Mouse (Mus musculus) forebrain, embryonic 13.5 days (tissue): ENCODE results near the gene Fads6. TPM values are rescaled to one million over a fixed set of nuclear protein-coding genes. Genes with fewer than 3 reads are reported as not detected.
A peak's percentile ranks its signal among the peaks of the same experiment; 100 is the strongest.

Experiments used
- ATAC-seq: fragments of 200-750 bp; cut with Nextera tagmentation; 2 replicates; pipeline ENCODE4 v1.8.0; 2017
- H3K27ac ChIP-seq: fragments of 300-500 bp; sonication (generic); 2 replicates; pipeline ENCODE4 v1.5.1; 2015; ENCODE audit warnings: inconsistent platforms, mild to moderate bottlenecking, moderate library complexity
- H3K27me3 ChIP-seq: fragments of 300-500 bp; sonication (generic); 2 replicates; pipeline ENCODE4 v1.6.1; 2015; ENCODE audit warnings: mild to moderate bottlenecking, inconsistent platforms
- H3K36me3 ChIP-seq: fragments of 300-500 bp; sonication (generic); 2 replicates; pipeline ENCODE4 v1.6.1; 2015; ENCODE audit warnings: mild to moderate bottlenecking, inconsistent platforms; ENCODE audit not compliant: poor library complexity, severe bottlenecking
- H3K4me1 ChIP-seq: fragments of 300-500 bp; sonication (generic); 2 replicates; pipeline ENCODE4 v1.6.1; 2015; ENCODE audit warnings: inconsistent platforms
- H3K4me2 ChIP-seq: fragments of 300-500 bp; sonication (generic); 2 replicates; pipeline ENCODE4 v1.6.1; 2015; ENCODE audit warnings: inconsistent platforms, mild to moderate bottlenecking, moderate library complexity
- H3K4me3 ChIP-seq: fragments of 300-500 bp; sonication (generic); 2 replicates; pipeline ENCODE4 v1.5.1; 2015; ENCODE audit warnings: mild to moderate bottlenecking, inconsistent platforms
- H3K9ac ChIP-seq: fragments of 300-500 bp; sonication (generic); 2 replicates; pipeline ENCODE4 v1.6.1; 2015; ENCODE audit warnings: mild to moderate bottlenecking, inconsistent platforms
- H3K9me3 ChIP-seq: fragments of 300-500 bp; sonication (generic); replicated peaks from 2 replicates; pipeline ENCODE4 v1.6.1; 2016; ENCODE audit warnings: inconsistent platforms
- WGBS: fragments of 180-500 bp; shearing (Covaris S2); methylation state at CpG from one replicate; pipeline ENCODE4 v1.1.7; 2015; 5-methylcytosine and 5-hydroxymethylcytosine counted together
- polyA plus RNA-seq: library from polyadenylated mRNA; unstranded; fragments of >200 nt; fragmentation: Nextera tagmentation; extraction: Ambion mirVana; gene quantifications from 2 replicates; pipeline ENCODE4 v1.2.1, GENCODE M21; 2015

Gene Fads6
- polyA plus RNA-seq, 1 experiment from 2014 or later = 0.23 TPM

GRCm38 (mm10) chr11:115285282-115285681, 12.2 kb downstream of the Fads6 start:
- H3K9ac ChIP-seq = no peak overlapping the region
- peaks cover 9% of the 10 kb centered on the region; the same call in 1 of the 2 replicates for H3K4me1 ChIP-seq
- no peak for ATAC-seq
- H3K4me2 ChIP-seq = no peak overlapping the region
- H3K4me3 ChIP-seq = no peak overlapping the region
- WGBS = 88% methylated on average over 4 of the region's 4 CpGs
- H3K9me3 ChIP-seq = no peaks in the 10 kb centered on the region
- no peaks in the 10 kb centered on the region for H3K36me3 ChIP-seq
- no peaks in the 10 kb centered on the region for H3K27me3 ChIP-seq
- no peak overlapping the region for H3K27ac ChIP-seq

- WGBS = 89% methylated on average over 12 of the region's 12 CpGs
- Histone ChIP-seq H3K4me1 (peaks cover 9% of the 10 kb centered on the region; the same call in 1 of the 2 replicates), H3K27me3 (no peaks in the 10 kb centered on the region), H3K4me2 (no peak overlapping the region), H3K9me3 (no peaks in the 10 kb centered on the region), H3K4me3 (no peak overlapping the region), H3K27ac (no peak overlapping the region), H3K9ac (no peak overlapping the region), H3K36me3 (no peaks in the 10 kb centered on the region)
- ATAC-seq = no peak
Measured at GRCm38 (mm10) chr11:115283891-115284620, 13.4 kb downstream of the Fads6 start.

GRCm38 (mm10) chr11:115283486-115283765, 14.0 kb downstream of the Fads6 start:
- 69% methylated on average over 9 of the region's 9 CpGs for WGBS
- no peaks in the 10 kb centered on the region for H3K9me3 ChIP-seq
- H3K9ac ChIP-seq = no peak overlapping the region
- no peaks in the 10 kb centered on the region for H3K27me3 ChIP-seq
- H3K36me3 ChIP-seq = no peaks in the 10 kb centered on the region
- ATAC-seq = no peak
- no peak overlapping the region for H3K4me2 ChIP-seq
- no peak overlapping the region for H3K4me3 ChIP-seq
- H3K27ac ChIP-seq = no peak overlapping the region
- peaks cover 9% of the 10 kb centered on the region; the same call in 1 of the 2 replicates for H3K4me1 ChIP-seq

GRCm38 (mm10) chr11:115282723-115283485, 14.6 kb downstream of the Fads6 start:
- Histone ChIP-seq H3K27ac (no peak overlapping the region), H3K4me3 (no peak overlapping the region), H3K9me3 (no peaks in the 10 kb centered on the region), H3K9ac (no peak overlapping the region), H3K36me3 (no peaks in the 10 kb centered on the region), H3K27me3 (no peaks in the 10 kb centered on the region), H3K4me2 (no peak overlapping the region), H3K4me1 (peaks cover 13% of the 10 kb centered on the region)
- no peak for ATAC-seq
- WGBS = 85% methylated on average over 8 of the region's 8 CpGs

GRCm38 (mm10) chr11:115282295-115282694, 15.2 kb downstream of the Fads6 start:
- Histone ChIP-seq H3K27ac (no peak overlapping the region), H3K36me3 (no peaks in the 10 kb centered on the region), H3K4me3 (no peak overlapping the region), H3K9ac (no peak overlapping the region), H3K4me2 (no peak overlapping the region), H3K27me3 (no peaks in the 10 kb centered on the region), H3K4me1 (peaks cover 17% of the 10 kb centered on the region), H3K9me3 (no peaks in the 10 kb centered on the region)
- 81% methylated on average over 8 of the region's 8 CpGs for WGBS
- no peak for ATAC-seq

- Histone ChIP-seq H3K36me3 (no peaks in the 10 kb centered on the region), H3K9ac (no peak overlapping the region), H3K27ac (no peak overlapping the region), H3K9me3 (no peaks in the 10 kb centered on the region), H3K27me3 (no peaks in the 10 kb centered on the region), H3K4me1 (peaks cover 26% of the 10 kb centered on the region), H3K4me2 (no peak overlapping the region), H3K4me3 (no peak overlapping the region)
- no peak for ATAC-seq
- WGBS = 63% methylated on average over 1 of the region's 1 CpGs
Measured at GRCm38 (mm10) chr11:115279726-115280125, 17.7 kb downstream of the Fads6 start.

- ATAC-seq = no peak
- Histone ChIP-seq H3K27ac (no peak overlapping the region), H3K27me3 (no peaks in the 10 kb centered on the region), H3K4me1 (peaks cover 26% of the 10 kb centered on the region), H3K4me3 (no peak overlapping the region), H3K9me3 (no peaks in the 10 kb centered on the region), H3K4me2 (peak overlapping the region; percentile 71), H3K36me3 (no peaks in the 10 kb centered on the region), H3K9ac (no peak overlapping the region)
- whole genome bisulfite sequencing = 75% methylated on average over 6 of the region's 6 CpGs
Measured at GRCm38 (mm10) chr11:115278176-115278575, 19.3 kb downstream of the Fads6 start.

- 23% methylated on average over 7 of the region's 7 CpGs for WGBS
- no peaks in the 10 kb centered on the region for H3K9me3 ChIP-seq
- H3K9ac ChIP-seq = peak overlapping the region; percentile 66
- ATAC-seq = no peak
- peak overlapping the region; percentile 71 for H3K4me2 ChIP-seq
- H3K27ac ChIP-seq = peak overlapping the region; percentile 72
- H3K36me3 ChIP-seq = no peaks in the 10 kb centered on the region
- H3K4me3 ChIP-seq = peak overlapping the region; percentile 67
- H3K4me1 ChIP-seq = peaks cover 26% of the 10 kb centered on the region
- no peaks in the 10 kb centered on the region for H3K27me3 ChIP-seq
Measured at GRCm38 (mm10) chr11:115277604-115277975, 19.9 kb downstream of the Fads6 start.

GRCm38 (mm10) chr11:115276780-115277603, 20.5 kb downstream of the Fads6 start, which contains the start of gene Fdxr:
Fdxr (minus strand) TSS chr11:115277050.
- H3K27ac ChIP-seq = peak within 1 kb of the TSS; percentile 86
- no peaks in the 10 kb centered on the region for H3K36me3 ChIP-seq
- H3K9ac ChIP-seq = peak within 1 kb of the TSS; percentile 80
- H3K4me3 ChIP-seq = peak within 1 kb of the TSS; percentile 67
- H3K4me2 ChIP-seq = peak within 1 kb of the TSS; percentile 83
- ATAC-seq = peak; percentile 96
- H3K4me1 ChIP-seq = peaks cover 26% of the 10 kb centered on the region
- WGBS = under 1% methylated on average over 42 of the region's 42 CpGs
- H3K27me3 ChIP-seq = no peaks in the 10 kb centered on the region
- no peaks in the 10 kb centered on the region for H3K9me3 ChIP-seq

- Histone ChIP-seq H3K9ac (peak overlapping the region; percentile 80), H3K4me1 (peaks cover 26% of the 10 kb centered on the region), H3K9me3 (no peaks in the 10 kb centered on the region), H3K4me2 (peak overlapping the region; percentile 83), H3K4me3 (peak overlapping the region; percentile 67), H3K27ac (peak overlapping the region; percentile 86; the same call in 1 of the 2 replicates), H3K36me3 (0 out of 2 replicates have a peak, but pooled peaks cover 7% of the 10 kb centered on the region), H3K27me3 (no peaks in the 10 kb centered on the region)
- no peak for ATAC-seq
- WGBS = 66% methylated on average over 3 of the region's 3 CpGs
Measured at GRCm38 (mm10) chr11:115275954-115276353, 21.5 kb downstream of the Fads6 start.

- H3K4me2 ChIP-seq = peak overlapping the region; percentile 83
- H3K9ac ChIP-seq = 0 out of 2 replicates have a peak overlapping the region, but pooled peaks have one; percentile 80
- 0 out of 2 replicates have a peak, but pooled peaks cover 7% of the 10 kb centered on the region for H3K36me3 ChIP-seq
- no peaks in the 10 kb centered on the region for H3K27me3 ChIP-seq
- H3K4me3 ChIP-seq = peak overlapping the region; percentile 67; the same call in 1 of the 2 replicates
- no peak overlapping the region for H3K27ac ChIP-seq
- H3K9me3 ChIP-seq = no peaks in the 10 kb centered on the region
- WGBS = 86% methylated on average over 6 of the region's 6 CpGs
- peaks cover 26% of the 10 kb centered on the region for H3K4me1 ChIP-seq
- ATAC-seq = no peak
Measured at GRCm38 (mm10) chr11:115275509-115275908, 22.0 kb downstream of the Fads6 start.

- H3K9ac ChIP-seq = no peak overlapping the region
- 92% methylated on average over 6 of the region's 6 CpGs for WGBS
- no peak for ATAC-seq
Measured at GRCm38 (mm10) chr11:115274771-115275170, 22.7 kb downstream of the Fads6 start.

More at GRCm38 (mm10) chr11:115274771-115275170, 22.7 kb downstream of the Fads6 start:
- Histone ChIP-seq H3K4me1 (peaks cover 30% of the 10 kb centered on the region), H3K4me2 (no peak overlapping the region), H3K4me3 (no peak overlapping the region), H3K27me3 (no peaks in the 10 kb centered on the region), H3K36me3 (0 out of 2 replicates have a peak, but pooled peaks cover 7% of the 10 kb centered on the region), H3K9me3 (no peaks in the 10 kb centered on the region), H3K27ac (no peak overlapping the region)
